Mouse (Mus musculus) monocyte, adult 59 days (primary cell): ENCODE results near the gene Mrpl3. TPM values are rescaled to one million over a fixed set of nuclear protein-coding genes. Genes with fewer than 3 reads are reported as not detected.

Source experiments
- total RNA-seq, 2 experiments: library from RNA; stranded (reverse); gene quantifications; one replicate each; pipeline ENCODE4 v1.2.4; 2023

Mrpl3 gene
- 10 to 100 TPM; 39.4 to 41.9 TPM for total RNA-seq

DNA sequence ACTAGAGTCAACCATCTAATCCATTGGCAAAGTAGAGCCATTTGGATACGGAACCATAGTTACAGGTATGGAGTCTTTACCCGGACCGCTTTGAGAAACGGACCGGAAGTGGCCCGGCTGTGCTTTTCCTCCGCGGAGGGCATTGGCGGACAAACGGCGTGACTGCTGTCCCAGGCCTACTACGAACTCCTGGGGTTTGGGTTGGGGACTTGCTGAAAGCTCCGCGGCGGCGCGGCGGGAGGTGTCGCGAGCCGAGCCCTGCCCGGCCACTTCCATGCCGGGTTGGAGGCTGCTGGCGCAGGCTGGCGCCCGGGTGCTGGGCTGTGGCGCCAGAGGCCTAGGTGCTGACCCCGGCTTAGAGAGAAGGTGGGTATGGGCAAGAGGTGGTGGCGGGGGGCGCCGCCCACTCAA is at the start of gene Mrpl3:
Mrpl3 (plus strand) TSS at position 93 of the 411 bp plus-strand sequence.

Other genes with a start within 250 kb of the Mrpl3 start
- gene Nudt16, start 78.6 kb downstream of the Mrpl3 start, total RNA-seq = 10 to 100 TPM; 15.4 to 15.7 TPM
- not detected for gene 1700080E11Rik, start 91.9 kb downstream of the Mrpl3 start, total RNA-seq